Mouse (Mus musculus) liver, adult 2 months (tissue): ENCODE data around the gene Bean1. TPM values are rescaled to one million over a fixed set of nuclear protein-coding genes. Genes with fewer than 3 reads are reported as not detected.

Experiments
- DNase-seq: peaks from one replicate; pipeline ENCODE4 v3.0.0-alpha.2; 2011; ENCODE audit warnings: low read depth, low spot score; ENCODE audit errors: extremely low read depth
- H3K27ac ChIP-seq: fragments of 200-500 bp; replicated peaks from 2 replicates; pipeline ENCODE4 v1.5.1; 2012; ENCODE audit warnings: low read depth, mild to moderate bottlenecking, control low read depth, inconsistent platforms, low read length; ENCODE audit not compliant: insufficient read depth
- H3K27me3 ChIP-seq: fragments of 200-500 bp; 2 replicates; pipeline ENCODE4 v1.6.1; 2012; ENCODE audit warnings: mild to moderate bottlenecking, moderate library complexity, low read length, inconsistent platforms; ENCODE audit not compliant: control insufficient read depth, insufficient read depth
- H3K36me3 ChIP-seq: fragments of 200-500 bp; 2 replicates; pipeline ENCODE4 v1.6.1; 2012; ENCODE audit warnings: low read length, inconsistent platforms; ENCODE audit not compliant: control insufficient read depth, insufficient read depth
- H3K4me1 ChIP-seq: fragments of 200-500 bp; 2 replicates; pipeline ENCODE4 v1.6.1; 2011; ENCODE audit warnings: low read length; ENCODE audit not compliant: control insufficient read depth, insufficient read depth
- H3K4me3 ChIP-seq: fragments of 200-500 bp; 2 replicates; pipeline ENCODE4 v1.5.1; 2011; ENCODE audit warnings: low read depth, mild to moderate bottlenecking, control low read depth, low read length, moderate library complexity; ENCODE audit not compliant: insufficient read depth
- H3K79me2 ChIP-seq: fragments of 200-500 bp; 2 replicates; pipeline ENCODE4 v1.6.1; 2012; ENCODE audit warnings: inconsistent platforms, mild to moderate bottlenecking, low read length, moderate library complexity; ENCODE audit not compliant: control insufficient read depth, insufficient read depth
- H3K9ac ChIP-seq: fragments of 200-500 bp; 2 replicates; pipeline ENCODE4 v1.6.1; 2012; ENCODE audit warnings: low read depth, mild to moderate bottlenecking, control low read depth, inconsistent platforms, low read length
- CTCF ChIP-seq: fragments of 200-500 bp; IDR thresholded peaks from 2 replicates; pipeline ENCODE4 v1.5.1; 2011; ENCODE audit warnings: low read depth, low read length, control low read depth
- POLR2A ChIP-seq: fragments of 200-500 bp; IDR thresholded peaks from 2 replicates; pipeline ENCODE4 v1.6.1; 2011; ENCODE audit warnings: low read length, control low read depth; ENCODE audit not compliant: insufficient read depth; ENCODE audit errors: extremely low read depth
- WGBS: fragments of 180-500 bp; shearing (Covaris S2); methylation state at CpG from one replicate; pipeline ENCODE4 v1.1.7; 2018; 5-methylcytosine and 5-hydroxymethylcytosine counted together
- polyA plus RNA-seq: library from polyadenylated mRNA; depleted of rRNA; stranded (reverse); fragments of >200 nt; gene quantifications from 2 replicates; pipeline ENCODE4 v1.2.3, GENCODE M21; 2012
- total RNA-seq: library from RNA; depleted of rRNA; stranded (reverse); fragments of >200 nt; gene quantifications from 2 replicates; pipeline ENCODE4 v1.2.3, GENCODE M21; 2014

The Bean1 gene
- total and polyA plus RNA-seq, 2 experiments = not detected

DNA sequence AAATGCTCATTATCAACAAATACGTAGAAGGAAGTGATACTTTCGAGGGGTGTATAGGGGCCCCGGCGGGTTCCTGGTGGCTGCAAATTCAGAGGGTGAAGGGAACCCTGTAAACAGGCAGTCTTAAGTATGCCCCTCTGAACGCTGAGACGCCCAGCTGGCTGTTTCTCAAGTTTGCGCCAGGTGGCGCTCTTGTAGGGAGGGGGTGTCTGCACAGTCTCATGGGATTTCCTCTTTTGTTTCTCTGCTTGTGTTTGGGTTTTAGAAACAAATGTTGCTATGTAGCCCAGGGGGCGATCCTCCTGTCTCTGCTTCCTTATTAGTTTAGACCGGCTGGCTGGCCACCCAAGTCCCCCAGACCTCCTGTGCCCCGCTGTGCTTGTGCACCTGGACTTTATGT lies 48.8 kb downstream of the Bean1 start:
- peak; percentile 78 for TF ChIP-seq CTCF
- no peak for TF ChIP-seq POLR2A
- Histone ChIP-seq H3K9ac (no peak overlapping the region), H3K4me3 (no peak overlapping the region), H3K36me3 (no peaks in the 10 kb centered on the region), H3K4me1 (no peaks in the 10 kb centered on the region), H3K27me3 (no peaks in the 10 kb centered on the region), H3K79me2 (no peaks in the 10 kb centered on the region), H3K27ac (no peak overlapping the region)
- WGBS = 26% methylated on average over 11 of the region's 11 CpGs
- no peak for DNase-seq

DNA sequence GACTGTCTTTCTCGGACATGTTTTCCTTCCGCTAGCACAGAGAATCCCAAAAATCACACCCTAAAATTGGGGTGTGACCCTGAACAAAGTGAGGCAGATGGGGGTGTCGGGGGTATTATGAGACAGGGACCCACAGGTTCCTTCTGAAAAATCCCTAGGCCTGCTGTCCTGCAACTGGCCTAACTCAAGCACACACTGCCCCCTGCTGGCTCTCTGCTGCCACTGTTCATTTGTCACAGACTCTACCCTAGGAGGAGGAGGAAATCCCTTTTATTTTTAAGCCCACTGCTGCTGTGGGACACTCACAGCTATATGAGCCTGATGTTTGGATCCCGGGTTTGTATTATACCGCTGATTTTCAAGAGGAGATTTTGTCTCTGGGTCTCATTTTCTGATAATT lies 49.6 kb downstream of the Bean1 start:
- Histone ChIP-seq H3K27ac (no peak overlapping the region), H3K36me3 (no peaks in the 10 kb centered on the region), H3K4me1 (no peaks in the 10 kb centered on the region), H3K27me3 (no peaks in the 10 kb centered on the region), H3K9ac (no peak overlapping the region), H3K4me3 (no peak overlapping the region), H3K79me2 (no peaks in the 10 kb centered on the region)
- peak; percentile 22 for DNase-seq
- TF ChIP-seq CTCF (peak; percentile 92), POLR2A (no peak)
- 41% methylated on average over 5 of the region's 5 CpGs for WGBS

DNA sequence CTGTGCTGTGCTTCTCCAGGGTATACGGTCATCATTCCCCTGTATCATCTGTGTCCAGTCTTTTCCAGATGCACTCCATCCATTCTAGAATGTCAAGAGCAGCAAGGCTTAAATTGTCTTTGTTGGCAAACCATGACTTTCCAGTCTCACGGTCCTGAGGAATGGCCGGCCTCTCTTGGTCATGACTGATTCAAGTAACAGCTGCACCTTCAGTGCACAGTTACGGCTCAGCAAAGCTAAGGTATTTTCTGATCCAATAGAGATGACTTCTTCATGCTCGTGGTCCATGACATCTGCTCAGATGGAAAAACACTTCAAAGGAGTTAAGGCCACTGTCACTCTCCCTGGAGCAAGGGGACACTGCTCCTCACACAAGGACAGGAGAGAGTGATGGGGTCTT lies 56.8 kb downstream of the Bean1 start:
- Histone ChIP-seq H3K27ac (no peak overlapping the region), H3K79me2 (no peaks in the 10 kb centered on the region), H3K9ac (no peak overlapping the region), H3K4me1 (no peaks in the 10 kb centered on the region), H3K4me3 (no peak overlapping the region), H3K27me3 (no peaks in the 10 kb centered on the region), H3K36me3 (peaks cover 45% of the 10 kb centered on the region)
- TF ChIP-seq POLR2A = no peak
- no peak for TF ChIP-seq CTCF
- WGBS = 97% methylated on average over 5 of the region's 5 CpGs
- DNase-seq = no peak

DNA sequence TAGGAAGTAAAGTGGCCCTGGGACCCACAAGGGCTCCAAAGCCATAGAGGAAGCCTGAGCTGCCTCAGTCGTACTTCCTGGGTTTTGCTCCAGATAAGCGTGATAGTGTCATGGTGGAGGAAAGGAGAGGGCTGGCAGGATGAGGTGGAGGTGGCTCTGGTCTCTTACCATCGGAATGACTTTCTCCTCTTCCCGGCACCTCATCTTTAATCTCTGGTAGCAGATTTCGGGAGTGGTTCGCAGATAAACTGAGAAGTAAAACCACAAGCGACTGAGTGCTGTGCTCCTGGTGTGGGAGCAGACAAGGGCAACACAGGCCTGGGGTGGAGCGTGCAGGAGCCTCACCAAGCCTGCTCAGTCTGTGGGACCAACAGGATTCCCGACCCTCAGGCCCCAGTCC lies 60.1 kb downstream of the Bean1 start:
- no peak for TF ChIP-seq CTCF
- no peak for TF ChIP-seq POLR2A

DNA sequence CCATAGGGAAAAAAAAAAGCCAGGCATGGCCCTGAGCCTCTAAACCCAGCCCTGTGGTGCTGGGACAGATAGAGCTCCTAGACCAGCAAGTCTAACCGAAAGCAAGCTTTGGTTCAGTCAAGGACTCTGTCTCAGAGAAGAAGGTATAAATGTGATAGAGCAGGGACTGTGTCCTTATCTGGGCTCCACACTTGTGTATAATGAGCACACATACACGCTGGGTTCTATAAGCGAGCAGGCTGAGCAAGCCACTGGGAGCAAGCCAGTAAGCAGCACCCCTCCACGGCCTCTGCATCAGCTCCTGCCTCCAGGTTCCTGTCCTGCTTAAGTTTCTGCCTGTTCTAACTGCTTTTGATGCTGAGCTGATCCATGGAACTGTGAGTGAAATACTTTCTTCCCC lies 61.8 kb downstream of the Bean1 start:
- no peak for TF ChIP-seq POLR2A
- TF ChIP-seq CTCF = no peak
- Histone ChIP-seq H3K36me3 (peaks cover 55% of the 10 kb centered on the region), H3K27ac (no peak overlapping the region)

More for the DNA sequence above, 60.1 kb downstream of the Bean1 start:
- no peak for DNase-seq
- Histone ChIP-seq H3K79me2 (no peaks in the 10 kb centered on the region), H3K4me3 (no peak overlapping the region), H3K27me3 (no peaks in the 10 kb centered on the region), H3K36me3 (peaks cover 59% of the 10 kb centered on the region), H3K9ac (no peak overlapping the region), H3K27ac (no peak overlapping the region), H3K4me1 (no peaks in the 10 kb centered on the region)
- 94% methylated on average over 9 of the region's 9 CpGs for WGBS

DNA sequence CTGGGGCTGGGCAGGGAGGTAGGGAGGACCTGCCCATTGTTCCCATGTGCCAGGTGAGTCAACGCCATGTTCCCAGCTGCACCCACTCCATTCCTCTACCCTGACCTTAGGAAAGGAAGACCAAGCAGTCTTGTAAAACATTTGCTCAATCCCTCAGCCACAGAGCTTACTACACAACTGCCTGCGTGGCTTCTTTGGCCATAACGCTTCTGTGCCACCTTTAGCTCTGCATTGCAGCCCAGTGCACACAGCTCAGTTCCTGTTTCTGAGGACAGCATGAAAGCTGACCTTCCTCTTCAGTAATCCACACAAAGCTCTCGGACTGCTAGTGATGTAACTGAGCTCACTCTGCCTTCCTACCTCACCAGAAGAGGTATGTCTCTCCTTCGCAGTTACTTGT lies 62.7 kb downstream of the Bean1 start:
- no peak for TF ChIP-seq POLR2A
- TF ChIP-seq CTCF = no peak
- H3K9ac ChIP-seq = no peak overlapping the region
- no peaks in the 10 kb centered on the region for H3K27me3 ChIP-seq
- no peak overlapping the region for H3K4me3 ChIP-seq
- no peak overlapping the region for H3K27ac ChIP-seq
- 94% methylated on average over 5 of the region's 5 CpGs for WGBS
- no peaks in the 10 kb centered on the region for H3K4me1 ChIP-seq
- peaks cover 49% of the 10 kb centered on the region for H3K36me3 ChIP-seq
- no peaks in the 10 kb centered on the region for H3K79me2 ChIP-seq
- DNase-seq = peak; percentile 12

More for the DNA sequence above, 61.8 kb downstream of the Bean1 start:
- WGBS = 98% methylated on average over 4 of the region's 4 CpGs
- Histone ChIP-seq H3K79me2 (no peaks in the 10 kb centered on the region), H3K9ac (no peak overlapping the region), H3K4me1 (no peaks in the 10 kb centered on the region), H3K27me3 (no peaks in the 10 kb centered on the region), H3K4me3 (no peak overlapping the region)
- DNase-seq = no peak
